Mouse (Mus musculus) megakaryocyte, embryonic 14.5 days (primary cell): Measurements from ENCODE around the gene Tnn.

ENCODE experiments used
- FLI1 ChIP-seq: IDR thresholded peaks from 2 replicates; pipeline ENCODE4 v1.6.1; 2012; ENCODE audit warnings: low read length, inconsistent platforms, mixed read lengths
- GATA1 ChIP-seq: IDR thresholded peaks from 3 replicates; pipeline ENCODE4 v1.6.1; 2012; ENCODE audit warnings: mixed read lengths, low read length, inconsistent platforms, borderline replicate concordance

DNA sequence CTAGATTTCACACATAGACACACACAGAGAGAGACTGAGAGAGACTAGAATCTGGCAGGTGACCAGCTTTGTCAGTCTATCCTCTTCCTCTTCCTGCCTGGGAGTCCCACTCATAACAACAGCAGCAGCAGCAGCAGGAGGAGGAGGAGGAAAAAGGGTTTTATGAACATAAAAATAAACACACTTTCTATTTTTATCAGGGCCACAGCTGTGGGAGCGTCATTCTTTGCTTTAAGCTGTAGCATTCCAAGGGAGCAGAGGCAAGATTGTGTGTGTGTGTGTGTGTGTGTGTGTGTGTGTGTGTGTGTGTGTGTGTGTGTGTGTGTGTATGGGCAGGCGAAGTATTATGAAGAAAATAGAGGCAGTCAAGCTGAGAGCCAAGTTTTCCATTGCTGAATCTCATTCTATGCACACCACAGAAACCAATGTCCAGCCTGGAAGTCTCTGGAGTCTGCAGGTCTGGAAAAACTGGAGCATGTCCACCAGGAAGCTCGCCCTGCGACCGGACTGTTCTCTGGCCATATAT, 116.3 kb downstream of the Tnn start:
- no peak for TF ChIP-seq GATA1
- no peak for TF ChIP-seq FLI1
